Mouse (Mus musculus) heart, adult 2 months (tissue): ENCODE results near the gene Gimap7. TPM values are rescaled to one million over a fixed set of nuclear protein-coding genes. Genes with fewer than 3 reads are reported as not detected.

ENCODE experiments used
- DNase-seq, 2 experiments: peaks; one replicate each; pipeline ENCODE4 v3.0.0; 2021
- H3K27ac ChIP-seq: fragments of 200-600 bp; 2 replicates; pipeline ENCODE4 v1.8.1; 2022
- H3K27me3 ChIP-seq: fragments of 200-500 bp; 2 replicates; pipeline ENCODE4 v1.6.1; 2012; ENCODE audit warnings: mild to moderate bottlenecking, low read length, inconsistent platforms, mixed read lengths; ENCODE audit not compliant: control insufficient read depth, insufficient read depth
- H3K36me3 ChIP-seq: fragments of 200-500 bp; 2 replicates; pipeline ENCODE4 v1.6.1; 2012; ENCODE audit warnings: low read length, inconsistent platforms; ENCODE audit not compliant: control insufficient read depth, insufficient read depth
- H3K4me1 ChIP-seq: fragments of 200-500 bp; 2 replicates; pipeline ENCODE4 v1.6.1; 2011; ENCODE audit warnings: low read length; ENCODE audit not compliant: control insufficient read depth, insufficient read depth
- H3K4me3 ChIP-seq: fragments of 200-600 bp; 2 replicates; pipeline ENCODE4 v1.8.1; 2022
- H3K79me2 ChIP-seq: fragments of 200-500 bp; replicated peaks from 2 replicates; pipeline ENCODE4 v1.6.1; 2012; ENCODE audit warnings: mild to moderate bottlenecking, inconsistent platforms, low read length, moderate library complexity, mixed read lengths; ENCODE audit not compliant: control insufficient read depth, insufficient read depth
- H3K9ac ChIP-seq: fragments of 200-500 bp; 2 replicates; pipeline ENCODE4 v1.6.1; 2012; ENCODE audit warnings: low read depth, mild to moderate bottlenecking, control low read depth, inconsistent platforms, low read length, mixed read lengths
- CTCF ChIP-seq: fragments of 200-600 bp; IDR thresholded peaks from 2 replicates; pipeline ENCODE4 v1.8.1; 2022; ENCODE audit warnings: antibody characterized with exemption, mild to moderate bottlenecking, moderate library complexity
- EP300 ChIP-seq: fragments of 200-500 bp; IDR thresholded peaks from 2 replicates; pipeline ENCODE4 v1.6.1; 2011; ENCODE audit warnings: low read depth, low read length, control low read depth; ENCODE audit not compliant: insufficient read depth
- POLR2A ChIP-seq: fragments of 200-500 bp; IDR thresholded peaks from 2 replicates; pipeline ENCODE4 v1.6.1; 2011; ENCODE audit warnings: mild to moderate bottlenecking, low read depth, low read length, control low read depth; ENCODE audit not compliant: insufficient read depth
- WGBS: fragments of 180-500 bp; shearing (Covaris S2); methylation state at CpG from one replicate; pipeline ENCODE4 v1.1.7; 2018; 5-methylcytosine and 5-hydroxymethylcytosine counted together
- intact Hi-C: fragments of 180-260 bp; cut with DNase I; formaldehyde crosslinking; loops from one replicate; pipeline ENCODE4 v1.15.1; 2025
- long read RNA-seq: library from polyadenylated mRNA; stranded (forward); transcript quantifications from one replicate; pipeline ENCODE4 v2.0.0, GENCODE M21; 2021
- polyA plus RNA-seq: library from polyadenylated mRNA; depleted of rRNA; stranded (reverse); fragments of >200 nt; gene quantifications from 2 replicates; pipeline ENCODE4 v1.2.3, GENCODE M21; 2012; rRNA removed
- total RNA-seq, 2 experiments: library from RNA; stranded (reverse); gene quantifications; 2 replicates each; pipeline ENCODE4 v1.2.3; 2021

Gene Gimap7
- total RNA-seq (under 1 TPM in 1 of 2 experiments, not detected in 1; 0.77 TPM), polyA plus RNA-seq (0.29 and 0.70 TPM in 2 replicates)
- long read RNA-seq, partial matches to known transcripts: 0 of 1 reads
- long read RNA-seq, other reads (novel, unspliced or antisense): 0 of 1 reads

DNA sequence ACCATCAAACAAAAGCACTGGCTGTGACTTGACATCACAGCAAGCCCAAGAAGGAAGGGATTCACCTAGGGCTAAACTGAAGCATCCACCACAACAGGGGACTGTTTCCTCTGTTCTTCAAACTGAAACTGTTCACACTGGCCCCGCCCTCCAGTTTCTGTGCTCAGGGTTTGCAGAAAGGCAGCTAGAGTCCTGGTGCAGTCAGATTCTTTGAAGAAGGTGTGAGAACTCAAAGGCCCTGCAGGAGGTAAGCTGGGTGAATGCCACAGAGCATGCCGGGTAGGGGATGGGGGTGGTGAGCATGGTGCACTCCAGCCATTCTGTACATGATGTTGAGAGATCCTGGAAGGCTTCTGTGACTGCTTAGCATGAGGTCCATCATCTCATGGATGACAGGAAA lies at the start of gene Gimap7, which contains the start of gene Gm28053:
Gene Gimap7, plus strand, starts transcription at position 167 of the 400 bp plus-strand sequence.
Gene Gm28053, plus strand, starts transcription at position 153 of the 400 bp plus-strand sequence.
- Histone ChIP-seq H3K27ac (no peak within 1 kb of the TSS), H3K79me2 (no peaks in the 10 kb centered on the region), H3K36me3 (no peaks in the 10 kb centered on the region), H3K4me3 (no peak within 1 kb of the TSS), H3K27me3 (no peaks in the 10 kb centered on the region), H3K4me1 (no peaks in the 10 kb centered on the region), H3K9ac (no peak within 1 kb of the TSS)
- 64% methylated on average over 2 of the region's 2 CpGs for WGBS
- TF ChIP-seq POLR2A (no peak), EP300 (no peak)
- DNase-seq: no peak
- intact Hi-C loops: no loop called here

DNA sequence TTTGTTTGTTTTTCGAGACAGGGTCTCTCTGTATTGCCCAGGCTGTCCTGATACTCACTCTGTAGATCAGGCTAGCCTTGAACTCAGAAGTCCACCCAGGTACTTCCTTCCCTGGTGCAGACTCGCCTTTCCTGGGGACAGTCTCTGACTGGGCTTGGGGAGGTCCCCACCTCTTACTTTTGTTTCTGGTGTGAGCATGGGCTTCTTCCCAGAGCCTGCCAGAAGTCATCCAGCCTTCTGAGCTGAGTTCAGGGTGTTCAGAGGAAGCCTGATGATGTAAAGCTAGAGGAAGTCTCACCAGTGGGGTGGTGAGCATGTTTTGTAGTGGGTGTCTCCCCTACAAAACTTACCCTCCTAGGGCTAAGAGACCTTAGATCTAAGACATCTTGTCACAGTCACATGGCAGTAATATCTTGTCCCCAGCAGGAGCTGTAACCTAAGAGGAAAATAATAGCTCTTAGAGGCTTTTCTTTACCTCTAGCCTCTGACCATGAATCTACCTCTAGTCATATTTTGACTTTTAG lies 48.9 kb upstream of the Gimap7 start:
- no peak for DNase-seq
- Histone ChIP-seq H3K79me2 (no peaks in the 10 kb centered on the region), H3K27me3 (no peaks in the 10 kb centered on the region), H3K36me3 (no peaks in the 10 kb centered on the region), H3K4me3 (no peak overlapping the region), H3K9ac (no peak overlapping the region), H3K4me1 (no peaks in the 10 kb centered on the region), H3K27ac (no peak overlapping the region)
- WGBS: 52% methylated on average over 2 of the region's 2 CpGs
- intact Hi-C loops: no loop called here
- no peak for TF ChIP-seq CTCF
- TF ChIP-seq EP300: no peak
- no peak for TF ChIP-seq POLR2A

DNA sequence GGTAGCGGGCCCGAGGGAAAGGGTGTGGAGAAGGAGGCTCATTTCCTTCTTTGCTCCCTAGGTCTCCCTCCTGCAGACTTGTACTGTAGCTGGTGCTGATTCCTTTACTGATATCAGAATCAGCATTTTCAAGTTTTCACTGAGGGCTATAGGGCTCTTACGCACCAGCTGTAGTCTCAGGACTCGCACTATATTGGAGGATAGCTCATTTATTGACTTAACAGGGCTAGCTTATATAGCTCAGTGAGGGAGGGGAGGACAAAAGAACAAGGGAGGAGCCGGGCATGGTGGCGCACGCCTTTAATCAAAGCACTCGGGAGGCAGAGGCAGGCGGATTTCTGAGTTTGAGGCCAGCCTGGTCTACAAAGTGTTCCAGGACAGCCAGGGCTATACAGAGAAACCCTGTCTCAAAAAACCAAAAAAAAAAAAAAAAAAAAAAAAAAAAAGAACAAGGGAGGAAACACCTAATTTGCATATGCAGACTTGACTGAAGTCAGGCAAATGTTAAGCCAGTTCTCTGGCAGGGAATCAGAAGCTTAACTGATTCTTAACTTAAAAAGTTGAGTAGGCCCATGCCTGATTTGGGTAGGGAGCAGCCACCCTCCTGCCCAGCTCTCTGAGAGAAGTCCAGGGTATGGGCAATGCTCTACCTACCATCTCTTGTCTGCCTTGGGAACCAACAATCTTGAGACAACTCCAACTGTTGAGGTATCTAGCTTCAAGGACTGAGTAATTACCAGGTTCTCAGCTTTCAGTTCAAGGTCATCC lies 43.9 kb upstream of the Gimap7 start:
- Histone ChIP-seq H3K79me2 (no peaks in the 10 kb centered on the region), H3K9ac (no peak overlapping the region), H3K4me3 (no peak overlapping the region), H3K27me3 (no peaks in the 10 kb centered on the region), H3K36me3 (no peaks in the 10 kb centered on the region), H3K4me1 (no peaks in the 10 kb centered on the region; the same call in 1 of the 2 replicates), H3K27ac (no peak overlapping the region)
- no peak for DNase-seq
- 92% methylated on average over 9 of the region's 9 CpGs for WGBS
- TF ChIP-seq EP300 (no peak), POLR2A (no peak), CTCF (no peak)
- intact Hi-C loops: no loop called here

DNA sequence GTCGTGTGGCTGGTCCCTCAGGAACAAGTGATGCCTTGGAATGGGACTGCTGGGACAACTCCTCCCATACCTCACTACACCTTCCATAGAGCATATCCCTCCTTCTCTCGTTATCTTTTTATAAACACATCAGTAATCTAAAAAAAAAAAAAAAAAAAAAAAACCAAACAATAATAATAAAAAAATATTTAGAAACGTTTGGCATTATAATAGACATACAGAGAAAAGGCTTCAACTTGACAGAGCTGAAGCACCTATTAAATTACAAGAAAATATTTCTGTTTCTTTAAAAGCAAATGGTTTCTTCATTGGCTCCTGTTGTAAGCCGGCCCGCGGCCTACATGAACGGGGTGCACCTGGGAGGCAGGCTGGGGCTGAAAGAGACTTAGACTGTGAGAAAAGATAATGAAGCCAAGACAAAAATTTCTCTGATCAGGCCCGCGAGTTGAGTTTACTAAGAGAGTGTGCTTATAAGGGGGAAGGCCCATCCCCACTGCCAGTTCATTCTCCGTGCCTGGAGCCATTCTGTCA lies 43.0 kb upstream of the Gimap7 start:
- H3K79me2 ChIP-seq: no peaks in the 10 kb centered on the region
- H3K9ac ChIP-seq: peak overlapping the region; percentile 52
- peak overlapping the region; percentile 55 for H3K4me3 ChIP-seq
- no peaks in the 10 kb centered on the region; the same call in 1 of the 2 replicates for H3K4me1 ChIP-seq
- H3K27ac ChIP-seq: peak overlapping the region; percentile 70
- no peaks in the 10 kb centered on the region for H3K27me3 ChIP-seq
- no peak for DNase-seq
- TF ChIP-seq POLR2A (no peak), EP300 (no peak), CTCF (no peak)
- 45% methylated on average over 10 of the region's 10 CpGs for WGBS
- intact Hi-C loops: no loop called here
- H3K36me3 ChIP-seq: no peaks in the 10 kb centered on the region

DNA sequence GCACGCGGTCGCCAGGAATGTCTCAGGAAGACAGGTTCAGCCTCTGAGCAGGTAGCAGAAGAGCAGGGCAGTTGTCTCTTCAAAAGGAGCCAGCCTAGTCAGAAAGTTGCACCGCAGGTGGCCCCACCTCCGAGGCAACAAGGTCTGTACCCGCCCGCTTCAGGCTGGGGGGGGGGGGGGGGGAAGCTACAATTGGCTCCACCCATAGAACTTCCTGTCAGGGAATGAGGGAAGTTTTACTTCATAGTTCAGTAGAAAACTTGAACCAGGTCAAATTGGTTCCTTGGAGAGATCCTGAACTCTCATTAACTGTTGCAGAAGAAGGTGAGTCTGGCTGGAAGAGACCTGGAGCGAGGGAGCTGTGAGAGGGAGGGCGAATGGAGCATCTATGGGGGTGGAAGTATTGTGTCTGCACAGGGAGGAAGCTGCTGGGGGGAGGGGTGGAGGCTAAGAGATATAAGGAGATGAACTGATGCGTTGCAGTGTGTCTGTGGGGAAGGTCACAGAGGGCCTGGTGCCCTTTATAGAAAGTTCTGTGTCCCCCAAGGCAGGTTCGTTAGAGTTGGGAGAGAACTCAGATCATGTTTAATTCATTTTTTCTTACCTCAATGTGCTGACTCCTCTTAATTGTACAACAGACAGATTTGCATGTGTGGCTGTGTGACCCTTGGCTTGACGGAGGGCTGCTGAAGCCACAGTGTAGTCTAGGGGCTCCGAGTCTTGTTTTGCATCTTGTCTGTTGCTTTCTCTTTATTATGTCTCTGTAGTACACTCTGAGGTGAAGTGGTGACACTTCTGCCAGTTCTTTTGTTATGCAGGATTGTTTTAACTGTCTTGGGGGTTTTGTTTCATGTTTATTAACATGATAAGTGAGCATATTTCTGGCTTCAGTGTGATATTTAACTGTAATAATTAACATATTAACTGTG lies 42.2 kb upstream of the Gimap7 start, which contains the start of gene Gimap9:
Gene Gimap9, plus strand, starts transcription at position 199 of the 929 bp plus-strand sequence.
- TF ChIP-seq POLR2A (peak; percentile 49; the same call in 1 of the 2 replicates), CTCF (no peak), EP300 (no peak)
- Histone ChIP-seq H3K4me3 (peak within 1 kb of the TSS; percentile 55), H3K27me3 (no peaks in the 10 kb centered on the region), H3K79me2 (no peaks in the 10 kb centered on the region), H3K9ac (peak within 1 kb of the TSS; percentile 52), H3K36me3 (no peaks in the 10 kb centered on the region), H3K4me1 (peaks cover 1% of the 10 kb centered on the region), H3K27ac (peak within 1 kb of the TSS; percentile 70)
- intact Hi-C loops: loop anchor here (2.0 kb wide), 1 partner anchor 31 kb away; no protein-coding TSS in a partner anchor
- WGBS: 22% methylated on average over 13 of the region's 13 CpGs
- DNase-seq: peak; percentile 62 to 70
